8 mouse cellular contexts compared by ENCODE assay signal in the genomic region with DNA sequence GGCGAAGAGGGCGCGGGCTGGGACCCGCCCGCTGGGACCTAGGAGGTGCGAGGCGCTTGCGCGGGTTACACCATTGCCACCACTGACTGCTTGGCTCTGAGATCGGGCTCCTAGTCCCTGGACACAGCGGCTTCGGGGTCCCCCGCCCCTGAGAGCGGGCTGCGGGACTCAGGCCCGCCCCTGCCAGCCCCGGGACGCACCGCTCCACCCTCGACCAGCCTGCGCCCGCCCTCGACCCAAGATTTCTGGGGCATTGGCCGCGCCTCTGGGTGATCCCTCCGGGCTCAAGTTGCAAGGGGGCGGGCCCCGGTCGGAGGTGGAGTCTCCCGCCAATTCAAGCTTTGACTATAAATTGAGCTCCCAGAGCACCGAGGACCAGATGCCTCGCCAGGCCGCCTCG. TPM values are rescaled to one million over a fixed set of nuclear protein-coding genes. Genes with fewer than 3 reads are reported as not detected.
DNase-seq lines count a peak whose midpoint lies in the region; ATAC-seq and TF ChIP-seq lines count a peak whose summit lies in the region.

A gene (plus strand): TSS at position 216 of the 400 bp plus-strand sequence.

- no peak for TF ChIP-seq CTCF in olfactory bulb, adult 2 months (IDR thresholded peaks at IDR 0.05; ENCODE audit: insufficient read depth, low read depth, low read length)

- H3K4me3 ChIP-seq in embryonic facial prominence, embryonic 15.5 days (replicated peaks), result peak within 1 kb of the TSS; percentile 51
- H3K4me3 ChIP-seq in intestine, embryonic 15.5 days (replicated peaks), result peak within 1 kb of the TSS; percentile 50
- H3K4me3 ChIP-seq in liver, embryonic 15.5 days (replicated peaks), result peak within 1 kb of the TSS; percentile 42
- peak within 1 kb of the TSS; percentile 36 for H3K4me3 ChIP-seq in olfactory bulb, adult 2 months (ENCODE audit: insufficient read depth, low read depth, low read length)

- peak within 1 kb of the TSS; percentile 15; the same call in 1 of the 2 replicates for H3K9ac ChIP-seq in embryonic facial prominence, embryonic 15.5 days
- peak within 1 kb of the TSS; percentile 13; the same call in 1 of the 2 replicates for H3K9ac ChIP-seq in intestine, embryonic 15.5 days
- H3K9ac ChIP-seq in liver, embryonic 15.5 days, result no peak within 1 kb of the TSS

- H3K4me2 ChIP-seq in embryonic facial prominence, embryonic 15.5 days (replicated peaks), result peak within 1 kb of the TSS; percentile 86
- H3K4me2 ChIP-seq in intestine, embryonic 15.5 days (replicated peaks), result peak within 1 kb of the TSS; percentile 87
- peak within 1 kb of the TSS; percentile 57 for H3K4me2 ChIP-seq in liver, embryonic 15.5 days

- H3K4me1 ChIP-seq in embryonic facial prominence, embryonic 15.5 days, result peaks cover 34% of the 10 kb centered on the region
- H3K4me1 ChIP-seq in intestine, embryonic 15.5 days (replicated peaks), result peaks cover 22% of the 10 kb centered on the region
- no peaks in the 10 kb centered on the region for H3K4me1 ChIP-seq in liver, embryonic 15.5 days (replicated peaks)
- peaks cover 10% of the 10 kb centered on the region for H3K4me1 ChIP-seq in olfactory bulb, adult 2 months (ENCODE audit: control insufficient read depth, insufficient read depth, low read length)

- no peak for TF ChIP-seq POLR2A in olfactory bulb, adult 2 months (IDR thresholded peaks at IDR 0.05; ENCODE audit: insufficient read depth, low read depth, low read length)

- peak; percentile 52; the same call in 1 of the 2 replicates for ATAC-seq in embryonic facial prominence, embryonic 15.5 days (ENCODE audit: insufficient number of reproducible peaks, low FRiP score, low TSS enrichment, low read depth)
- ATAC-seq in intestine, embryonic 15.5 days, result peak; percentile 81
- peak; percentile 72 for ATAC-seq in liver, embryonic 15.5 days (ENCODE audit: insufficient read depth)
- no peak for ATAC-seq in CD4-positive, CD25-positive, alpha-beta regulatory T cell, adult 4 months

- no peaks in the 10 kb centered on the region for H3K36me3 ChIP-seq in embryonic facial prominence, embryonic 15.5 days
- H3K36me3 ChIP-seq in intestine, embryonic 15.5 days, result no peaks in the 10 kb centered on the region
- H3K36me3 ChIP-seq in liver, embryonic 15.5 days (replicated peaks), result no peaks in the 10 kb centered on the region

- H3K27ac ChIP-seq in embryonic facial prominence, embryonic 15.5 days (replicated peaks), result no peak within 1 kb of the TSS
- no peak within 1 kb of the TSS for H3K27ac ChIP-seq in intestine, embryonic 15.5 days
- no peak within 1 kb of the TSS for H3K27ac ChIP-seq in liver, embryonic 15.5 days (replicated peaks)
- H3K27ac ChIP-seq in olfactory bulb, adult 2 months (ENCODE audit: insufficient read depth, low read depth, low read length), result no peak within 1 kb of the TSS

- peak; percentile 82 for DNase-seq in adrenal gland, adult 2 months
- DNase-seq in frontal cortex, postnatal 36 days (ENCODE audit: low spot score in 2 of 2), result no peak
- DNase-seq in frontal cortex, postnatal 25 days (ENCODE audit: low spot score in 2 of 2), result no peak

- peaks cover 98% of the 10 kb centered on the region for H3K27me3 ChIP-seq in embryonic facial prominence, embryonic 15.5 days
- peaks cover 89% of the 10 kb centered on the region for H3K27me3 ChIP-seq in intestine, embryonic 15.5 days (replicated peaks)
- peaks cover 94% of the 10 kb centered on the region for H3K27me3 ChIP-seq in liver, embryonic 15.5 days

- under 1% methylated on average over 34 of the region's 34 CpGs for WGBS in embryonic facial prominence, embryonic 15.5 days
- under 1% methylated on average over 34 of the region's 34 CpGs for WGBS in intestine, embryonic 15.5 days
- WGBS in liver, embryonic 15.5 days (ENCODE audit: insufficient replicate concordance), result under 1% methylated on average over 34 of the region's 34 CpGs
- WGBS in olfactory bulb, adult 2 months, result 1% methylated on average over 33 of the region's 34 CpGs

- no peaks in the 10 kb centered on the region for H3K9me3 ChIP-seq in embryonic facial prominence, embryonic 15.5 days (replicated peaks)
- no peaks in the 10 kb centered on the region for H3K9me3 ChIP-seq in intestine, embryonic 15.5 days
- no peaks in the 10 kb centered on the region for H3K9me3 ChIP-seq in liver, embryonic 15.5 days (replicated peaks)

RNA-seq across cellular contexts. Expression of the gene that starts here (rescaled TPM):
- 1 to 10 TPM in 1 of 2 experiments, under 1 TPM in 1; 0.58 to 2.3 TPM for total RNA-seq in adrenal gland, adult 2 months (2021)
- 2.6 and 6.0 TPM in 2 replicates for polyA plus RNA-seq in adrenal gland, adult 2 months (2012; rRNA removed)
- polyA plus RNA-seq in embryonic facial prominence, embryonic 15.5 days (2015; fragmentation: Nextera tagmentation; extraction: Ambion mirVana), result 10.5 and 11.7 TPM in 2 replicates
- polyA plus RNA-seq in intestine, embryonic 15.5 days (2015; fragmentation: Nextera tagmentation; extraction: Ambion mirVana), result 1.7 and 2.2 TPM in 2 replicates
- polyA plus RNA-seq in liver, embryonic 15.5 days (2015; fragmentation: Nextera tagmentation; extraction: Ambion mirVana), result 0.07 and 0.15 TPM in 2 replicates
- not detected in 2 replicates for polyA plus RNA-seq in olfactory bulb, adult 2 months (2012; ENCODE audit: insufficient read depth, insufficient read length, low replicate concordance, missing spikeins)
- not detected for polyA plus RNA-seq in CD4-positive, CD25-positive, alpha-beta regulatory T cell, adult 4 months (2017; shearing (Covaris generic))

Comparison
In these comparisons a context has a peak if more than half of its experiments do, and no peak if none do; other contexts are left out.
1. Peak in ATAC-seq, H3K4me3 ChIP-seq and H3K4me2 ChIP-seq in liver, embryonic 15.5 days; RNA of the gene not detected or under 1 TPM.